Mouse (Mus musculus) bone marrow macrophage, adult 2 months (primary cell): ENCODE measurements around the gene Slc22a8.

Experiments used
- CTCF ChIP-seq: IDR thresholded peaks from 2 replicates; pipeline ENCODE4 v1.5.1; 2012; ENCODE audit warnings: low read depth, mild to moderate bottlenecking, low read length, moderate library complexity
- POLR2A ChIP-seq: IDR thresholded peaks from 2 replicates; pipeline ENCODE4 v1.6.1; 2012; ENCODE audit warnings: mild to moderate bottlenecking, low read depth, low read length, borderline replicate concordance

DNA sequence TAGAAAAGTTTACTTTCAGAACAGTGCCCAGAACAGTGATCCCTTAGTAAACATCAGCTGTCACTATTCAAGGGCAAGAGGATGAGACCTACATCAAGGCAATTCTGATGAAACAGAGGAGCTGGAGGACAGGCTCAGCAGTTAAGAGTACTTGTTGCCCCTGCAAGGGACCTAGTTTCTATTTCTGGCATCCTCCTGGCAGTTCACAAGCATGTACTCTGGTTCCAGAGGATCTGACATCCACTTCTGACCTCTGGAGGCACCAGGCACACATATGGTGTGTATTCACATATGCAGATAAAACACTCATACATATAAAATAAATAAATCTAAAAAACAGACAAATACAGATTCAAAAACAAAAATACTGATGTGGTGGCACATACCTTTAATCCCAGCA, 10.9 kb downstream of the Slc22a8 start:
- TF ChIP-seq POLR2A (no peak), CTCF (no peak)
